Mouse (Mus musculus) midbrain, embryonic 12.5 days (tissue): ENCODE results near the gene Ankrd27. TPM values are rescaled to one million over a fixed set of nuclear protein-coding genes. Genes with fewer than 3 reads are reported as not detected.
"Not testable (repeated sequence)": the region's sequence is repeated elsewhere in the genome, so short reads cannot be mapped to it uniquely, and the experiment has no call there.

Experiments
- ATAC-seq: fragments of 200-750 bp; cut with Nextera tagmentation; 2 replicates; pipeline ENCODE4 v1.8.0; 2017; ENCODE audit warnings: low read depth, moderate TSS enrichment, moderate library complexity; ENCODE audit not compliant: low FRiP score
- H3K27ac ChIP-seq: fragments of 300-500 bp; sonication (generic); replicated peaks from 2 replicates; pipeline ENCODE4 v1.5.1; 2016; ENCODE audit warnings: mild to moderate bottlenecking
- H3K27me3 ChIP-seq: fragments of 300-500 bp; sonication (generic); 2 replicates; pipeline ENCODE4 v1.6.1; 2016; ENCODE audit warnings: mild to moderate bottlenecking
- H3K36me3 ChIP-seq: fragments of 300-500 bp; sonication (generic); 2 replicates; pipeline ENCODE4 v1.6.1; 2016
- H3K4me1 ChIP-seq: fragments of 300-500 bp; sonication (generic); 2 replicates; pipeline ENCODE4 v1.6.1; 2016
- H3K4me2 ChIP-seq: fragments of 300-500 bp; sonication (generic); replicated peaks from 2 replicates; pipeline ENCODE4 v1.6.1; 2016; ENCODE audit warnings: mild to moderate bottlenecking, moderate library complexity
- H3K4me3 ChIP-seq: fragments of 300-500 bp; sonication (generic); 2 replicates; pipeline ENCODE4 v1.5.1; 2016; ENCODE audit warnings: mild to moderate bottlenecking
- H3K9ac ChIP-seq: fragments of 300-500 bp; sonication (generic); replicated peaks from 2 replicates; pipeline ENCODE4 v1.6.1; 2016; ENCODE audit warnings: mild to moderate bottlenecking, moderate library complexity
- H3K9me3 ChIP-seq: fragments of 300-500 bp; sonication (generic); 2 replicates; pipeline ENCODE4 v1.6.1; 2016; ENCODE audit warnings: mild to moderate bottlenecking
- WGBS: fragments of 180-500 bp; shearing (Covaris S2); methylation state at CpG from one replicate; pipeline ENCODE4 v1.1.7; 2016; 5-methylcytosine and 5-hydroxymethylcytosine counted together
- polyA plus RNA-seq: library from polyadenylated mRNA; unstranded; fragments of >200 nt; fragmentation: Nextera tagmentation; extraction: Ambion mirVana; gene quantifications from 2 replicates; pipeline ENCODE4 v1.2.1, GENCODE M21; 2016

The Ankrd27 gene
- polyA plus RNA-seq, 1 experiment from 2014 or later = 32.4 TPM

DNA sequence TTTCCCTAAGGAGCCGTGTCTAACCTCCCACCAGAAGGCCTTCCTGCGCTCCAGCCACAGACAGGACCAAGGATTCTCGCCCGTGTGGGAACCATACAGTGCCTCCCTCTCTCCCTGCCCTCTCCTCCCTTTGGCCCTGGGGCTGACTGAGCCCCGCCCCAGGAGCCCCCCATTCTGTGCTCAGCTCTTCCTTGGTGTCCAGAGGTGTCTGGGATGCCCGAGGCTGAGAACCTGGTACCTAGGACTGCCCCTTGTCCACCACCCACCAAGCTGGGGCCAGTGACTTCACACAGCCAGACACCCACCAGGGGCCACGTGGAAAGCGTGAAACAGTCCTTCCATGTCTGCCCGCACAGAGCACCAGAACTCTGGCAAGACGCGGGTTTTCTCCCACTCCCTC, 23.0 kb upstream of the Ankrd27 start:
- no peak for ATAC-seq
- Histone ChIP-seq H3K27me3 (no peaks in the 10 kb centered on the region), H3K9me3 (no peaks in the 10 kb centered on the region), H3K36me3 (no peaks in the 10 kb centered on the region), H3K9ac (no peak overlapping the region), H3K4me3 (no peak overlapping the region), H3K4me2 (no peak overlapping the region), H3K4me1 (no peaks in the 10 kb centered on the region), H3K27ac (no peak overlapping the region)
- WGBS = 77% methylated on average over 11 of the region's 11 CpGs

DNA sequence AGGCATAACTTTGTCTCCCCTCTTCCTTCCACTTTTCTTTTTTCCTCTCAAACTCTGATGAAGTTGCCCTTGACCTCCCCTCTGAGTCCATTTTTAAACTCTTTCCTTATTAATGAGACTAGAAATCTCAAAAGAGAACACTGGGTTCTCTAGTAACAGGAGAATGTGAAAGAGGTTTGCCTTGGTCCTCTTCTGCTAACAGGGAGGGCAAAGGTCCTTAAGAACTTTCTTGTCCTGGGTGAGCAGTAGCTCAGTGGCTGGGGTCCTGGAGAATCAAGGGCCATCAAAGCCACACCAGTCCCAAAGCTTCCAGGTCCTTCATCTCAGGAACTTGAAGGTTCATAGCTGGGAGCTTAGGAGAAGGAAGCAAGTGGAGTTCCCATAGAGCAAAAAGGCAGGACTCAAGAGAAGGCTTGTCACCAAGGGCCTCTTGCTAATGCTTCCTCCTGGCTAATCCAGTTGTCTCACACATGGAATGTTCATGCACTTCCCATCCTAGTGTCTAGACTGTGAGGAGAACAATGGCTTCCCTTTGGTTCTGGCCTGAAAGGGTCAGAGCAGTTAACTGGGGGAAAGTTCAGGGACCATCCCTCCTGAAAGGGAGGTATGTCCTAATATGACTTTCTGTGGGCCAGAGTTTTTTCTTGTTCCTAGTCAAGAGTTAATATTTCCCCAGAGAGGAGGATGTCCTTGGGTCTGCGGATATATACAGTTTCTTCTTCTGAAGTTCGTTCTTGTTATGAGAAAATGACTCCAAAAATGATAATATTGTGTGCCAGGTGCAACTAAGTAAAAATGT, 21.8 kb upstream of the Ankrd27 start:
- Histone ChIP-seq H3K4me1 (no peaks in the 10 kb centered on the region), H3K27ac (no peak overlapping the region), H3K9me3 (no peaks in the 10 kb centered on the region), H3K36me3 (no peaks in the 10 kb centered on the region), H3K9ac (no peak overlapping the region), H3K27me3 (no peaks in the 10 kb centered on the region), H3K4me3 (no peak overlapping the region), H3K4me2 (no peak overlapping the region)
- ATAC-seq = no peak
- WGBS = 91% methylated on average over 2 of the region's 2 CpGs

DNA sequence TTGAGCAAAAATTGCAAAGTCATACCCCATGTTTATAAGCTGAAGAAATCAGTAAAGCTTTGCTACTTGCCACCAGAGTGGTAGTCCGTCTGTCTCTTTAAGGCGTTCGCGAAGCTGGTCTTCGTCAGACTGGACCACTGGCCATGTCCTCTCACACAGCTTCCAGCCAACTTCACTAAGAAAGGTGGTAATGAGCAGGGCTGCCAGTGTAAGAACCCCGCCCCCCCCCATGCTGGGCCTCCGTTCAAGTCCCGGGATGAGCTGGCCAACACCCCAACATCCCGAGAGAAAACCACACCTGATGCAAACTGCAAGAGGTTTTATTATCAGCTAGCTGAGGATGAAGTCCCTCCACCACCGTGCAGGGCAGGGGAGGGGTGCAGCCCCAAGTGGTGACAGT, 21.2 kb upstream of the Ankrd27 start:
- not testable (repeated sequence) for ATAC-seq, H3K9ac ChIP-seq

DNA sequence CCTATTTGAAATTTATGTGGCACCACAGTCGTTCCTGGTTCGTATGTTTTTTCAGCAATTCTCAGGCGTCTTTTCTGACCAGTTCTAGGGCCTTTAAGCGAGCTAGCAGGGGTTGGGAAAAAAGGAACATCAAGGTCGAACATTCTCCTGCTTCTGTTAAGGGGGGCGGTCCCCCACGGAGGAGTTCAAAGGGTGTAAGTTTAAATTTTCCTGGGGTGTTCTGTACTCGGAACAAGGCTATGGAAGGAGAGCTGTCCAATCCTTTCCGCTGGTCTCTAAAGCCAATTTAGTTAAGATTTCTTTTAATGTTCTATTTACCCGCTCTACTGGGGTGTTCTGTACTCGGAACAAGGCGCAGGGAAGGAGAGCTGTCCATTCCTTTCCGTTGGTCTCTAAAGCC, 20.1 kb upstream of the Ankrd27 start:
- H3K27ac ChIP-seq, H3K4me3 ChIP-seq, H3K4me2 ChIP-seq, H3K4me1 ChIP-seq, H3K9me3 ChIP-seq, ATAC-seq, H3K36me3 ChIP-seq, H3K9ac ChIP-seq, H3K27me3 ChIP-seq: not testable (repeated sequence)
- WGBS = 77% methylated on average over 13 of the region's 13 CpGs

More for the DNA sequence above, 21.2 kb upstream of the Ankrd27 start:
- not testable (repeated sequence) for H3K4me1 ChIP-seq, H3K9me3 ChIP-seq, H3K4me3 ChIP-seq, H3K27me3 ChIP-seq, H3K36me3 ChIP-seq, H3K4me2 ChIP-seq, H3K27ac ChIP-seq
- WGBS = 84% methylated on average over 10 of the region's 10 CpGs

DNA sequence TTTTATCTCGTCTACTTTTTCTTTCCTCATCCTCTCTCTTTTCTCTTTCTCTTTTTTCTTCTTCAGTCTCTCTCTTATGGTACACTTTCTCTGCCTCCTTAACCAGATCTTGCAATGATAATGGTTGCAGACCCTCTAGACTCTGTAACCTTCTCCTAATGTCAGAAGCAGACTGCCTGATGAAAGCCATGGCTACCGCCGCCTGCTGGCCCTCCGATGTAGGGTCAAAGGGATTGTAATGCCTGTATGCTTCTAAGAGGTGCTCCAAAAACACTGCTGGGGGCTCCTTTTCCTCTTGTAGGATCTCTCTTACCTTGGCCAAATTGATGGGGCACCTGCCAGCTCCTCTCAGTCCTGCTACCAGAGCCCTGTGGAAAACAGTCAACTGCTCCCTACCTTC, 16.3 kb upstream of the Ankrd27 start:
- not testable (repeated sequence) for H3K4me2 ChIP-seq, H3K4me1 ChIP-seq, H3K4me3 ChIP-seq, H3K9me3 ChIP-seq, H3K27me3 ChIP-seq, H3K36me3 ChIP-seq, ATAC-seq, H3K9ac ChIP-seq, H3K27ac ChIP-seq
- WGBS = 89% methylated on average over 4 of the region's 4 CpGs

DNA sequence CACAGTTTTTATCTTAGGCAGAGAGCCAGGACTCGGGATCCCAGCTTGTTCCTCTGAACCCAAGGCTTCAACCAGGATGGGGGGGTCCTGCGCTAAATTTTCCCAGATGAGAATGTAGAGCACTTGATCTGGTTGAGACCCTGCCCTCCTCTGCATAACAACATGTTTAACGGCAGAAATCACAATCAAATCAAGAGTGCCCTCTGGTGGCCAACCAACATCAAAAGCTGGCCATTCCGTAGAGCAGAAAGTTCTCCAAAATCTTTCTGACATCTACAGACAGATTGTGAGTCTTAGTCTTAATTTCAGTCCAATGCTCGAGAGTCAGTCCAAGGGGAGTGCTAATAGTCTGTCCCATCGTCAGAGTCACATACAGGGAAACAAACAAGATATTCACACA, 15.2 kb upstream of the Ankrd27 start:
- H3K4me3 ChIP-seq, H3K9me3 ChIP-seq, H3K9ac ChIP-seq, H3K4me1 ChIP-seq, H3K4me2 ChIP-seq, H3K36me3 ChIP-seq, H3K27me3 ChIP-seq, H3K27ac ChIP-seq, ATAC-seq: not testable (repeated sequence)
- 20% methylated on average over 6 of the region's 6 CpGs for WGBS

DNA sequence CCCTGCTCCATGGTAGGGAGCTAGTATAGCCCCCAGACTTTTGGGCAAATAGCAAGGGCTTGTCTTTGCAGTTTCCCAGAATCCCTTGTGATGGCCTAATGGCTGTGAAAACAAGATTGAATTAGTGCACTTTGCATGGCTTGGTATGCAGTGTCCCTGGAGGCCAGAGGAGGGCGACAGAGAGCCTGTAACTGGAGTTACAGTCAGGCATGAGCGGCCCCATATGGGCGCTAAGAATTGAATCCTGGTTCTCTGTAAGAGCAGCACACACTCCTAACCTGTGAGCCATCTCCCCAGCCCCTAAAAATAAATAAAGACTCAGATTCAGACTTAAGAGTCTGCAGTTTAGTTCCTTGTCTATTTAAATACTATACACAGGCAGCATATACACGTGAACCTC, 6.2 kb upstream of the Ankrd27 start:
- no peak for ATAC-seq
- no peak overlapping the region for H3K9ac ChIP-seq
- WGBS = 29% methylated on average over 4 of the region's 4 CpGs
- H3K4me1 ChIP-seq = peaks cover 8% of the 10 kb centered on the region
- H3K4me3 ChIP-seq = no peak overlapping the region
- H3K27me3 ChIP-seq = peaks cover 32% of the 10 kb centered on the region
- H3K4me2 ChIP-seq = no peak overlapping the region
- no peak overlapping the region for H3K27ac ChIP-seq
- no peaks in the 10 kb centered on the region for H3K36me3 ChIP-seq
- no peaks in the 10 kb centered on the region for H3K9me3 ChIP-seq

DNA sequence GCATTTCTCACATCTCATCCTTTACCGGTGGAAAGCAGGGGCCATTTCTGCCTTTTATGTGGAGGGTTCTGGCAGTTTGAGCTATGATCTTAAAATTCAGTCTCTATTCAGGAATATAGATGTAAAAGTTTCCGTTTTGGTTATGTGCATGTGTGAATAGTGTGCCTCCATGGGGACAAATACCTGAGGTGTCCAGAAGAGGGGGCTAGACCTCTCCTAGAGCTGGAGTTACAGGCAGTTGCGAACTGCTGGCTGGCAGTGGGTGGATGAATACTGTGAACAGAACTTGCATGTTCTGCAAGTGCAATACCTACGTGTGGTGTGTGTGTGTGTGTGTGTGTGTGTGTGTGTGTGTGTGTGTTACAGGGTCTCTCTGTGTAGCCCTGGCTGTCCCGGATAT, 3.3 kb upstream of the Ankrd27 start:
- WGBS = 73% methylated on average over 5 of the region's 5 CpGs
- H3K4me2 ChIP-seq = no peak overlapping the region
- no peak for ATAC-seq

DNA sequence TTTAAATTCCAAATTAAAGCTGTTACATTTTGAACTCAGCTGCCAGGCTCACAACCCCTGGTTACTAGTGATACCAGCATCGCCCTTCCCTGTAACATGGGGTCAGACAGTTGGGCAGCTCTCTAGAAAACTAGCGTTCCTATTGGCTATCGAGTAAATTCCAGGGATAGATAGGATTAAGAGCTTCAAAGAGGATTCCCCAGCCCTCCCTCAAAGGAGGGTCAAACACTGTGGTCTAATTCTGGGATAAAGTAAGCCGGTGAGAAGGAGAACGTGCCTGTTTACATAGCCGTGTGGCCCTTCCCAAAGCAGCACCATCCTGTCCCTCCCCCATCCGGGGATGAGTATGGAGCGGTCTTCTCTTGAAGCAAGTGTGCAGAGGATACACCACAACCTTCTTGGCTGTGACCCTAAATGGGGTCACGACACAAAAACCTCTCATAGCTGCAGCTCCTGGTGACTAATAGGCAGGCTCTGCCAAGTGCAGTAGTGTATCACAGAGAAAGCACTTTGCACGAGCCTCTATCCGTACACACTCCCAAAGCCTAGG, 2.5 kb upstream of the Ankrd27 start:
- no peak for ATAC-seq
- peaks cover 39% of the 10 kb centered on the region for H3K27me3 ChIP-seq
- no peak overlapping the region for H3K4me3 ChIP-seq
- no peaks in the 10 kb centered on the region for H3K36me3 ChIP-seq
- peaks cover 27% of the 10 kb centered on the region for H3K4me1 ChIP-seq
- H3K4me2 ChIP-seq = no peak overlapping the region
- H3K9ac ChIP-seq = no peak overlapping the region
- 3% methylated on average over 11 of the region's 11 CpGs for WGBS
- no peak overlapping the region for H3K27ac ChIP-seq
- H3K9me3 ChIP-seq = no peaks in the 10 kb centered on the region

More for the DNA sequence above, 3.3 kb upstream of the Ankrd27 start:
- Histone ChIP-seq H3K9me3 (no peaks in the 10 kb centered on the region), H3K9ac (no peak overlapping the region), H3K36me3 (no peaks in the 10 kb centered on the region), H3K4me3 (no peak overlapping the region), H3K27me3 (peaks cover 39% of the 10 kb centered on the region), H3K4me1 (peaks cover 27% of the 10 kb centered on the region), H3K27ac (no peak overlapping the region)

DNA sequence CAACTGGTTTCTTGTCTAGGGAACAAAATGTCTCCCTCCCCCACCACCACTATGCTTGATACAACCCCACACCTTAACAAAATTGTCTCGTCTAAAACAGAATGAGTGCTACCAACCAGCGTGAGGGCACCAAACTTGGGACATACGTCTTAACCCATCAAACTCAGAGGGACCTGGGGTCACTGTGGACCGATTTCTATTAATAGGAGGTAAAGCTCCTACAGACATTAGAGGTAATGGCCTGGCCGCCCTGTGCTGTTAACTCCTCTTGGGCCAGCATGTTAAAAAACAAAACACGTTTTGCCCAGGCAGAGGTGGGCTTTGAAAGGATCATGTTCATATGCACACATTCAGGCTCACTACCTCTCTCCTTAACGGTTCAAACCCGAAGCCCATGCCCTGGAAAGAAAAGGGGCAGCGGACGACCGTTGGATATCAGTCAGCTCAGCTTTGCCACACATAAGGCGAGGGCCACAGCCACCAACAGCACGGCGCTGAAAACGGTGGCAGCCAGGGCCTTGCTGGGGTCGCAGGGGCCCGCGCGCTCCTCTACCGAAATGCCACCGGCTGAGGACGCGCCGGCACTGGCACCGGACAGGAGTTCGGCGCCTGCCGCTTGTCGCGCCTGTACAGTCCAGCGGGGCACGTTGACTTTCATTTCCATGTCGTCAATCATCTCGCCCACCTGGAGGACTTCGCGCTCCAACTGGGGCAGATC, 1.8 kb upstream of the Ankrd27 start:
- Histone ChIP-seq H3K27me3 (peaks cover 39% of the 10 kb centered on the region), H3K27ac (no peak overlapping the region), H3K9me3 (no peaks in the 10 kb centered on the region), H3K36me3 (no peaks in the 10 kb centered on the region), H3K4me3 (peak overlapping the region; percentile 83), H3K4me1 (peaks cover 27% of the 10 kb centered on the region), H3K4me2 (peak overlapping the region; percentile 99), H3K9ac (peak overlapping the region; percentile 47; the same call in 1 of the 2 replicates)
- no peak for ATAC-seq
- 3% methylated on average over 36 of the region's 36 CpGs for WGBS

DNA sequence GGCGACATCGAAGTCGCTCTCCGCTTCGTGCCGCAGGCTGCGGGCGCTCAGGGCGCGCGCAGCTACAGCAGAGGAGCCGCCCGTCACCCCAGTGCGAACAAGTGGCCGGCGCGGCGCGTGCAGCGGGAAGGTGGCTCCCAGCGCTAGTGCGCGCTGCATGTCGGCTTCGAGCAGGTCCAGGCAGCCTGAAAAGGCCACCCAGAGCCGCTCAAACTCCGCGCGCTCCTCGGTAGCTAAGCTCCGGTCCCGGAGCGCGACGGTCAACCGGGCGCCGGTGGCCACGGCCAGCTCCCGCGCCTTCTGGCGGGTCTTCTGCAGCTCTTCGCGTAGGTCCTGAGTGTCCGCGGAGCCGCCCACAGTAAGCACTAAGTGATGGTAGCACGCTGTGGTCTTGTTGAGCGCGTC, 1.3 kb upstream of the Ankrd27 start:
- no peak for ATAC-seq
- H3K27me3 ChIP-seq = peaks cover 39% of the 10 kb centered on the region
- peak overlapping the region; percentile 47; the same call in 1 of the 2 replicates for H3K9ac ChIP-seq
- H3K4me1 ChIP-seq = peaks cover 27% of the 10 kb centered on the region
- no peak overlapping the region for H3K27ac ChIP-seq
- WGBS = under 1% methylated on average over 50 of the region's 50 CpGs
- H3K4me2 ChIP-seq = peak overlapping the region; percentile 99
- H3K36me3 ChIP-seq = no peaks in the 10 kb centered on the region
- no peaks in the 10 kb centered on the region for H3K9me3 ChIP-seq
- peak overlapping the region; percentile 83 for H3K4me3 ChIP-seq
